Mouse (Mus musculus): ENCODE measurements at regions not wholly inside any gene's neighbourhood (a gene's known extent, or its start where the extent isn't known, plus 50 kb on each side); places are given as distances from the start of the nearest gene placed in this dataset.

DNA sequence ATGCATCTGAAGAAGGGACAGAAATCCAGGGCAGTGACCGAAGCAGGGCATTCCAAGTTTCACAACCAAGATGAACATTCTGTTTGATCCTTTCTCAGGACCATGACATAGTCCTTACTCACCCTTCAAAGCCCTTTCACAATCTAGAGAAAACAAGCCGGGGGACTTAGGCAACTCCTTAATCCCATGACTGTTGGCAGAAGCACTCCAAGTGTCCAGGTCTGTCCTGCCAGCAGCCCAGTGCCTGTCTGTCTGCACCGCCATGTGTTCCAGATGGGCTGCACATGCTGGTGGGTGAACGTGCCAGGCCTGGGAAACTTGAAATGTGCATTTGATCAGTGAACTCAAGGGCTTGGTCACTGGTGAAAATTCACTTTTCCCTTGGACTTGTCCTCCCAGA, 165.6 kb downstream of the Gm10260 start:
- TF ChIP-seq POLR2A (IDR thresholded peaks at IDR 0.05; ENCODE audit: low read depth, low read length) (no peak), CTCF (IDR thresholded peaks at IDR 0.05; ENCODE audit: extremely low read depth, insufficient read depth, insufficient read length, insufficient replicate concordance) (no peak)
